Mouse (Mus musculus): ENCODE measurements around the gene Cdh6.

- TF ChIP-seq MAFK (IDR thresholded peaks at IDR 0.05; ENCODE audit: insufficient read depth, low read depth, low read length) (no peak), ZNF384 (IDR thresholded peaks at IDR 0.05; ENCODE audit: low read depth, low read length) (no peak), ZC3H11A (IDR thresholded peaks at IDR 0.05; ENCODE audit: borderline replicate concordance, low read depth, low read length) (no peak)
These were observed 36.3 kb downstream of the Cdh6 start for GRCm38 (mm10) chr15:13137166-13137565.

Data from ES-E14 (cell line).